Mouse (Mus musculus) spleen, postnatal 4 days (tissue): ENCODE measurements around the gene Nos1.
"Not testable (repeated sequence)": the region's sequence is repeated elsewhere in the genome, so short reads cannot be mapped to it uniquely, and the experiment has no call there.

Experiments
- DNase-seq, 2 experiments: peaks; one replicate each; pipeline ENCODE4 v3.0.0; 2022; ENCODE audit warnings: low spot score in 2 of 2

Gene Nos1

GRCm38 (mm10) chr5:117839501-117839900 is 58.7 kb downstream of the Nos1 start:
- DNase-seq, result no peak

- DNase-seq, result no peak
Measured at GRCm38 (mm10) chr5:117840203-117840602, 59.4 kb downstream of the Nos1 start.

GRCm38 (mm10) chr5:117840988-117841387 is 60.2 kb downstream of the Nos1 start:
- DNase-seq, result no peak

GRCm38 (mm10) chr5:117841651-117842347 is 61.0 kb downstream of the Nos1 start:
- no peak for DNase-seq

GRCm38 (mm10) chr5:117842699-117843098 is 61.9 kb downstream of the Nos1 start:
- no peak for DNase-seq

- DNase-seq, result no peak
Measured at GRCm38 (mm10) chr5:117844611-117845010, 63.8 kb downstream of the Nos1 start.

- DNase-seq, result no peak
Measured at GRCm38 (mm10) chr5:117850474-117850873, 69.6 kb downstream of the Nos1 start.

- no peak for DNase-seq
Measured at GRCm38 (mm10) chr5:117853741-117854140, 72.9 kb downstream of the Nos1 start.

GRCm38 (mm10) chr5:117864588-117865300 is 83.9 kb downstream of the Nos1 start:
- no peak for DNase-seq

GRCm38 (mm10) chr5:117865876-117866275 is 85.0 kb downstream of the Nos1 start:
- no peak for DNase-seq

GRCm38 (mm10) chr5:117871614-117872013 is 90.8 kb downstream of the Nos1 start:
- no peak for DNase-seq

GRCm38 (mm10) chr5:117873807-117874206 is 93.0 kb downstream of the Nos1 start:
- no peak for DNase-seq

GRCm38 (mm10) chr5:117874236-117874635 is 93.4 kb downstream of the Nos1 start:
- DNase-seq, result no peak

- no peak for DNase-seq
Measured at GRCm38 (mm10) chr5:117879136-117879535, 98.3 kb downstream of the Nos1 start.

GRCm38 (mm10) chr5:117880916-117881555 is 100.2 kb downstream of the Nos1 start:
- no peak for DNase-seq

- DNase-seq, result not testable (repeated sequence)
Measured at GRCm38 (mm10) chr5:117882411-117882810, 101.6 kb downstream of the Nos1 start.

GRCm38 (mm10) chr5:117884991-117885390 is 104.2 kb downstream of the Nos1 start:
- no peak for DNase-seq

GRCm38 (mm10) chr5:117888126-117888525 is 107.3 kb downstream of the Nos1 start:
- no peak for DNase-seq

GRCm38 (mm10) chr5:117888946-117889345 is 108.1 kb downstream of the Nos1 start:
- no peak for DNase-seq

GRCm38 (mm10) chr5:117889571-117889970 is 108.7 kb downstream of the Nos1 start:
- DNase-seq, result no peak

GRCm38 (mm10) chr5:117890871-117891270 is 110.0 kb downstream of the Nos1 start:
- no peak for DNase-seq

GRCm38 (mm10) chr5:117891545-117891944 is 110.7 kb downstream of the Nos1 start:
- no peak for DNase-seq

GRCm38 (mm10) chr5:117894050-117894449 is 113.2 kb downstream of the Nos1 start:
- no peak for DNase-seq
